Mouse (Mus musculus) embryonic fibroblast, embryonic 13.5 days (primary cell): ENCODE results near the gene Ptges3l.
A peak's percentile ranks its signal among the peaks of the same experiment; 100 is the strongest.

Source experiments
- CTCF ChIP-seq: IDR thresholded peaks from 2 replicates; pipeline ENCODE4 v1.5.1; 2011; ENCODE audit warnings: mild to moderate bottlenecking, control low read depth, low read length, moderate library complexity, borderline replicate concordance; ENCODE audit not compliant: insufficient read depth
- POLR2A ChIP-seq: IDR thresholded peaks from 2 replicates; pipeline ENCODE4 v1.6.1; 2011; ENCODE audit warnings: low read depth, mild to moderate bottlenecking, control low read depth, low read length, moderate library complexity

DNA sequence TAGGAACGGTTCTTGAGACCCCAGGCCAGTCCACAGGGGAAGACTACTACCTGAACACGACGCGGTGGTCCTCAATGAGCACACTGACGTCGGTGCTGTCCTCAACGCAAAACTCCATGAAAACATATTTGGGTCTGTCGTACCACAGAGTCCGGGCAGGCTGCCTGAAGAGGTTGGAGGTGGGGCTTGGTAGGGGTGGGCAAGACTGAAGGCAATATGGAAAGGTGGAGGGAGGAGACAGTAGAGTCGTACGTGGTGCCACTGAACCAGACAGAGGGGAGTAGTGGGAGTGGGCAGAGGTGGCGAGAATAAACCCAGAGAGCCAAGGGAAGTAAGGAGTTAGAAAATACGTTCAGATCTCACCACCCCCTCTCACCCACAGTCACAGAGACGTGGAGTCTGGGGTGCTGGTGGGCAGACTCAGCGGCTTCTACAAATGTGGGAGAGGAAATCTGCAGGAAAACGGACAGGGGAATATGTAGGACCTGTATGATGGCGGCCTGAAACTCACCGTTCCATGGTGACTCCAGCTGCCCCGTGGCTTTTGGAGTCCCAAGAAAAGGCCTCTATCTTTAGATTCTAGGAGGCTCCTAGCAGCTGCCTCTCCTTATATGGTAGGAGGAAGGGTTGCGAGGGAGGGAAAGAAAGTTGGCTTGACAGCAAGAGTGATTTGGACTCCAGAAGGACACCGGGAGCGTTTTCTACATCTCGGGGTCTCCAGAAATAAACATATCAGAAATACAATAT is 855 bp downstream of the Ptges3l start, which contains the start of gene Gm27029:
- no peak for TF ChIP-seq CTCF
- TF ChIP-seq POLR2A, result peak; percentile 64; the same call in 1 of the 2 replicates
